Mouse (Mus musculus) neural tube, embryonic 14.5 days (tissue): ENCODE data around the gene Zcchc3. TPM values are rescaled to one million over a fixed set of nuclear protein-coding genes. Genes with fewer than 3 reads are reported as not detected.

Experiments
- ATAC-seq: fragments of 200-750 bp; cut with Nextera tagmentation; 2 replicates; pipeline ENCODE4 v1.8.0; 2017; ENCODE audit warnings: low read depth, mild to moderate bottlenecking, moderate TSS enrichment, moderate library complexity
- H3K27ac ChIP-seq: fragments of 300-500 bp; sonication (generic); 2 replicates; pipeline ENCODE4 v1.5.1; 2014; ENCODE audit warnings: low read depth, mild to moderate bottlenecking, control low read depth, low read length, moderate library complexity, mixed read lengths
- H3K27me3 ChIP-seq: fragments of 300-500 bp; sonication (generic); 2 replicates; pipeline ENCODE4 v1.6.1; 2014; ENCODE audit warnings: low read length; ENCODE audit not compliant: control insufficient read depth, insufficient read depth
- H3K36me3 ChIP-seq: fragments of 300-500 bp; sonication (generic); 2 replicates; pipeline ENCODE4 v1.6.1; 2014; ENCODE audit warnings: low read length, mixed read lengths; ENCODE audit not compliant: control insufficient read depth, insufficient read depth
- H3K4me1 ChIP-seq: fragments of 300-500 bp; sonication (generic); 2 replicates; pipeline ENCODE4 v1.6.1; 2014; ENCODE audit warnings: low read length; ENCODE audit not compliant: control insufficient read depth, insufficient read depth
- H3K4me2 ChIP-seq: fragments of 300-500 bp; sonication (generic); 2 replicates; pipeline ENCODE4 v1.6.1; 2014; ENCODE audit warnings: mild to moderate bottlenecking, low read depth, low read length, control low read depth
- H3K4me3 ChIP-seq: fragments of 300-500 bp; sonication (generic); 2 replicates; pipeline ENCODE4 v1.5.1; 2014; ENCODE audit warnings: low read depth, low read length, control low read depth, mixed read lengths
- H3K9ac ChIP-seq: fragments of 300-500 bp; sonication (generic); replicated peaks from 2 replicates; pipeline ENCODE4 v1.6.1; 2014; ENCODE audit warnings: low read depth, mild to moderate bottlenecking, control low read depth, low read length, mixed read lengths
- H3K9me3 ChIP-seq: fragments of 300-500 bp; sonication (generic); 2 replicates; pipeline ENCODE4 v1.6.1; 2016; ENCODE audit warnings: low read length; ENCODE audit not compliant: control insufficient read depth
- WGBS: fragments of 180-500 bp; shearing (Covaris S2); extraction: QIAGEN DNeasy Blood & Tissue Kit; methylation state at CpG from one replicate; pipeline ENCODE4 v1.1.7; 2014; 5-methylcytosine and 5-hydroxymethylcytosine counted together
- polyA plus RNA-seq: library from polyadenylated mRNA; unstranded; fragments of >200 nt; fragmentation: Nextera tagmentation; extraction: Ambion mirVana; gene quantifications from 2 replicates; pipeline ENCODE4 v1.2.1, GENCODE M21; 2014

Zcchc3 gene
- polyA plus RNA-seq, 1 experiment from 2014 or later, result 14.5 TPM

DNA sequence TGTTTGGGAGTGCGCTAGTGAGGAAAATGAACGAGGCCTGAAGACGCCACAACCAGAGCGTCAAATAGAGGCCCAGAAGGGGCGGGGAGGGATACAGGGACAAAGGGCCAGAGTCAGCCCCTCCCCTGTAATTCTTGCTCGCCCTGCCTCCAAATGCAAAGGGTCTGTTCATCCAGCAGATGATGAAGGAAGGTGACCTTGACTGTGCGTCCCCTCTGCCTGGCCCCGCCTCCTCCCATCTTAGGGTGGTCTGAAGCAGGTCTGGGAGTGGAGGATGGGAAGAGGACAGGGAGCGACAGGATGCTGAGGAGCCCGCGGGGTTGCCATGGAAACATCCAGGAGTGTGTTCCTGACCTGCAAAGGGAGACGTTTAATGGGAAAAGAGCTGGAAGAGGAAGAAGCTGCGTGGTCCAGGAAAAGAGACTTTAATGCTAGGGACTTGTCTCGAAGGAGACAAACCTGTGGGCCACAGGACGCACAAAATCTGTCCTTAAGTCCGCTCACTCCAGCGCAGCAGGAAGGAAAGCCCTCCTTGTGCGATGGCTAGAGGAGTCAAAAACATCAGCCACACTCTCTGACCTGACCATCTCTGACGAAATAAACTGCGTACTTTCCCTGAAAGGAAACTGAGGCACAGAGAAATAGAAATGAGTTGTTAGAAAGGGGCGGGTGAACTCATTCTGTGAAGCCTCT, 39.0 kb downstream of the Zcchc3 start:
- Histone ChIP-seq H3K36me3 (no peaks in the 10 kb centered on the region), H3K9ac (peak overlapping the region; percentile 53), H3K9me3 (no peaks in the 10 kb centered on the region), H3K4me3 (peak overlapping the region; percentile 34), H3K27ac (peak overlapping the region; percentile 91), H3K27me3 (no peaks in the 10 kb centered on the region), H3K4me2 (peak overlapping the region; percentile 53), H3K4me1 (peaks cover 17% of the 10 kb centered on the region)
- peak; percentile 88 for ATAC-seq
- WGBS, result 2% methylated on average over 21 of the region's 21 CpGs

GRCm38 (mm10) chr2:152373547-152373946, 41.3 kb downstream of the Zcchc3 start:
- no peak overlapping the region for H3K27ac ChIP-seq
- H3K9me3 ChIP-seq, result no peaks in the 10 kb centered on the region
- H3K27me3 ChIP-seq, result no peaks in the 10 kb centered on the region
- no peak overlapping the region for H3K4me3 ChIP-seq
- no peaks in the 10 kb centered on the region for H3K36me3 ChIP-seq
- no peak overlapping the region for H3K4me2 ChIP-seq
- peaks cover 17% of the 10 kb centered on the region for H3K4me1 ChIP-seq
- no peak overlapping the region for H3K9ac ChIP-seq
- ATAC-seq, result no peak
- WGBS, result 82% methylated on average over 9 of the region's 9 CpGs

GRCm38 (mm10) chr2:152372661-152373060, 42.2 kb downstream of the Zcchc3 start:
- no peak overlapping the region for H3K9ac ChIP-seq
- no peak for ATAC-seq
- 75% methylated on average over 4 of the region's 4 CpGs for WGBS

GRCm38 (mm10) chr2:152372104-152372503, 42.7 kb downstream of the Zcchc3 start:
- whole genome bisulfite sequencing, result 82% methylated on average over 7 of the region's 7 CpGs
- no peak for ATAC-seq
- Histone ChIP-seq H3K4me3 (no peak overlapping the region), H3K4me1 (peaks cover 17% of the 10 kb centered on the region), H3K9ac (no peak overlapping the region), H3K27ac (no peak overlapping the region), H3K4me2 (no peak overlapping the region), H3K36me3 (no peaks in the 10 kb centered on the region), H3K9me3 (no peaks in the 10 kb centered on the region), H3K27me3 (no peaks in the 10 kb centered on the region)

More at GRCm38 (mm10) chr2:152372661-152373060, 42.2 kb downstream of the Zcchc3 start:
- H3K36me3 ChIP-seq, result no peaks in the 10 kb centered on the region
- H3K4me3 ChIP-seq, result no peak overlapping the region
- no peak overlapping the region for H3K27ac ChIP-seq
- H3K9me3 ChIP-seq, result no peaks in the 10 kb centered on the region
- no peaks in the 10 kb centered on the region for H3K27me3 ChIP-seq
- no peak overlapping the region for H3K4me2 ChIP-seq
- H3K4me1 ChIP-seq, result peaks cover 17% of the 10 kb centered on the region

- no peaks in the 10 kb centered on the region for H3K36me3 ChIP-seq
- H3K27me3 ChIP-seq, result no peaks in the 10 kb centered on the region
- H3K9me3 ChIP-seq, result no peaks in the 10 kb centered on the region
- ATAC-seq, result peak; percentile 56; the same call in 1 of the 2 replicates
- no peak overlapping the region for H3K4me3 ChIP-seq
- WGBS, result 30% methylated on average over 14 of the region's 14 CpGs
- 0 out of 2 replicates have a peak, but pooled peaks cover 3% of the 10 kb centered on the region for H3K4me1 ChIP-seq
- no peak overlapping the region for H3K4me2 ChIP-seq
- H3K27ac ChIP-seq, result no peak overlapping the region
- H3K9ac ChIP-seq, result no peak overlapping the region
Observed at GRCm38 (mm10) chr2:152368532-152369140, 46.2 kb downstream of the Zcchc3 start.

- no peaks in the 10 kb centered on the region for H3K9me3 ChIP-seq
- no peak overlapping the region for H3K9ac ChIP-seq
- no peaks in the 10 kb centered on the region for H3K27me3 ChIP-seq
- no peaks in the 10 kb centered on the region for H3K36me3 ChIP-seq
- WGBS, result 81% methylated on average over 5 of the region's 5 CpGs
- 0 out of 2 replicates have a peak, but pooled peaks cover 5% of the 10 kb centered on the region for H3K4me1 ChIP-seq
- no peak overlapping the region for H3K4me2 ChIP-seq
- H3K27ac ChIP-seq, result no peak overlapping the region
- ATAC-seq, result no peak
- H3K4me3 ChIP-seq, result no peak overlapping the region
Observed at GRCm38 (mm10) chr2:152367917-152368316, 46.9 kb downstream of the Zcchc3 start.

DNA sequence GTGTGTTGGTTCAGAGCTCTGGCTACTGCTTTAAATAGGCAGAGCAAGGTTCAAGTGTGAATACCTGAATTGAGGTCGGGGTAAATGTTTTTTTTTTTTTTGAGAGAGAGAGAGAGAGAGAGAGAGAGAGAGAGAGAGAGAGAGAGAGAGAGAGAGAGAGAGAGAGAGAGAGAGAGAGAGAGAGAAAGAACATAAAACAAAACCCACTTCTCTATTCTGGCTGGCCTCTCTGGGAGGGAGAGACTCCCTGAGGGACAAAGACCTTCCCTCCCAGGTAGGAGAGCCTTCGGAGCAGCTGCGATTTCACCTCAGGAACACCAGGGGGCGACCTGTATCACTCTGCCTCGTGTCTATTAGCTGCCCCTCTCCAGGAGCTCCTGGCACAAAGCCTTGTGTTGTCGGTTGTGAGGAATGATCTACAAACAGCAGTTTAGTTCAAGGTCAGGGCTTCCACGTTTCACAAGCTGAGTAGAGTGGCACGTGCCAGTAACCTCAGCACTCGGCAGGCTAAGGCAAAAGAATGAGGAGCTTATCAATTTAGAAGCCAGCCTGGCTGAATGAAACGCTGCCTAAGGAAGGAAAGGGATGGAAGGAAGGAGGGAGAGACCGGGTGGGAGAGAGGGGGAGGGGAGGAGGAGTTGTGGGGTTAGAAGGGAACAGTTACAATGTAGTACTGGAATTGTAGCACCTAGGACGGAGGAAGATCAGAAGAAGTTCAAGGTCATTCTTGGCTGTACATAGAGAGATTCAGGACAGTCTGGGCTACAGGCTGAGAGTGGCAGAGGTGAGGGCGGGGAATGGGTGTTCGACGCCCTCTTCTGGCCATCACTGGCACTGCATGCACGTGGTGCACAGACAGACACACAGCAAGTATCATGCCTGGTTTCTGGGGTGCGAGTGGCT, 51.3 kb downstream of the Zcchc3 start:
- WGBS, result 12% methylated on average over 17 of the region's 17 CpGs
- Histone ChIP-seq H3K9ac (no peak overlapping the region), H3K27ac (peak overlapping the region; percentile 62), H3K4me1 (0 out of 2 replicates have a peak, but pooled peaks cover 5% of the 10 kb centered on the region), H3K9me3 (no peaks in the 10 kb centered on the region), H3K4me2 (peak overlapping the region; percentile 35), H3K4me3 (no peak overlapping the region), H3K36me3 (no peaks in the 10 kb centered on the region), H3K27me3 (no peaks in the 10 kb centered on the region)
- peak; percentile 71 for ATAC-seq
